Comparison of ENCODE assay signal across 14 mouse cellular contexts in the genomic region with DNA sequence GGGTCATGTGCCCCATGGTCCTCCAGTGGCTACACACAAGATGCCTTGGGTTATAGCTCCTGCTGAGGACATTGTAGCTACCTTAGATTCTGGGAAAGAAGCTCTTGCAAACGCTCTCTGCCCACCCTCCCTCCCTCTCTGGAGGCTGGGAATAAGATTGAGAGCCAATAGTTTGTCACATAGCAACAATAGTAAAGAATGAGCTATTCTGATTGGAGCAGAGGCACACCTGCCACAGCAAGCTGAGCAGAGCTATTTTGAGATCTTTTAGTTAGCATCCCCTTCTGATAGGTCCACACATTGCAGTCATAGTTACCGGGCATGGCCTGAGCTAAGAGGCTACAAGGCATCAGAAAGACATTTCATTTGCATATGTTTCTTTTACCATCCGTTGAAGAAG. TPM values are rescaled to one million over a fixed set of nuclear protein-coding genes. Genes with fewer than 3 reads are reported as not detected.
DNase-seq lines count a peak whose midpoint lies in the region; ATAC-seq lines count a peak whose summit lies in the region.
"Had no signal": no experiment of that assay in that cellular context is flagged by ENCODE, and none has a peak within 500 bp of the region (broad histone marks: within the 10 kb centered on the region; RNA-seq: fewer than 3 reads in every experiment).

No protein-coding gene starts in this region.

- no peaks in the 10 kb centered on the region for H3K9me3 ChIP-seq in neural tube, embryonic 14.5 days (ENCODE audit: control insufficient read depth, low read length)
- no peaks in the 10 kb centered on the region for H3K9me3 ChIP-seq in kidney, embryonic 16.5 days (ENCODE audit: low read length)
- H3K9me3 ChIP-seq: heart, embryonic 15.5 days; midbrain, embryonic 12.5 days had no signal

- no peaks in the 10 kb centered on the region for H3K4me1 ChIP-seq in neural tube, embryonic 14.5 days (ENCODE audit: control insufficient read depth, insufficient read depth, low read length)
- no peaks in the 10 kb centered on the region for H3K4me1 ChIP-seq in kidney, embryonic 16.5 days (ENCODE audit: insufficient read depth, low read length)
- H3K4me1 ChIP-seq: heart, embryonic 15.5 days; midbrain, embryonic 12.5 days had no signal

- H3K9ac ChIP-seq in neural tube, embryonic 14.5 days (replicated peaks; ENCODE audit: low read depth, low read length): no peak overlapping the region
- H3K9ac ChIP-seq in kidney, embryonic 16.5 days (replicated peaks; ENCODE audit: low read length): no peak overlapping the region
- H3K9ac ChIP-seq: heart, embryonic 15.5 days; midbrain, embryonic 12.5 days had no signal

- H3K4me2 ChIP-seq in neural tube, embryonic 14.5 days (ENCODE audit: low read depth, low read length): no peak overlapping the region
- no peak overlapping the region for H3K4me2 ChIP-seq in kidney, embryonic 16.5 days (replicated peaks; ENCODE audit: low read depth, low read length)
- H3K4me2 ChIP-seq: heart, embryonic 15.5 days; midbrain, embryonic 12.5 days had no signal

- no peak overlapping the region for H3K4me3 ChIP-seq in neural tube, embryonic 14.5 days (ENCODE audit: low read depth, low read length)
- no peak overlapping the region for H3K4me3 ChIP-seq in kidney, embryonic 16.5 days (ENCODE audit: low read length)
- H3K4me3 ChIP-seq: heart, embryonic 15.5 days; midbrain, embryonic 12.5 days had no signal

- no peak overlapping the region for H3K27ac ChIP-seq in neural tube, embryonic 14.5 days (ENCODE audit: low read depth, low read length)
- H3K27ac ChIP-seq in kidney, embryonic 16.5 days (ENCODE audit: low read length): no peak overlapping the region
- H3K27ac ChIP-seq: heart, embryonic 15.5 days; midbrain, embryonic 12.5 days had no signal

- ATAC-seq in frontal cortex, adult (ENCODE audit: low TSS enrichment): peak; percentile 34; the same call in 1 of the 2 replicates
- ATAC-seq in neural tube, embryonic 14.5 days (ENCODE audit: low read depth): peak; percentile 51; the same call in 1 of the 2 replicates
- 0 out of 2 replicates have a peak, but pooled peaks have one; percentile 28 for ATAC-seq in erythroblast, adult 5-6 weeks (replicated peaks; ENCODE audit: low FRiP score, poor library complexity, severe bottlenecking)
- 0 out of 2 replicates have a peak, but pooled peaks have one; percentile 31 for ATAC-seq in monocyte, adult 5-6 weeks (replicated peaks; ENCODE audit: insufficient number of reproducible peaks, low FRiP score, low TSS enrichment, poor library complexity, severe bottlenecking)
- no peak for ATAC-seq in kidney, embryonic 16.5 days (ENCODE audit: low FRiP score, low TSS enrichment)

- H3K27me3 ChIP-seq in neural tube, embryonic 14.5 days (ENCODE audit: control insufficient read depth, insufficient read depth, low read length): no peaks in the 10 kb centered on the region
- no peaks in the 10 kb centered on the region for H3K27me3 ChIP-seq in kidney, embryonic 16.5 days (ENCODE audit: insufficient read depth, low read length)
- H3K27me3 ChIP-seq: heart, embryonic 15.5 days; midbrain, embryonic 12.5 days had no signal

- WGBS in neural tube, embryonic 14.5 days: 13% methylated on average over 3 of the region's 3 CpGs
- WGBS in kidney, embryonic 16.5 days: 19% methylated on average over 3 of the region's 3 CpGs

- no peaks in the 10 kb centered on the region for H3K36me3 ChIP-seq in neural tube, embryonic 14.5 days (ENCODE audit: control insufficient read depth, insufficient read depth, low read length)
- H3K36me3 ChIP-seq in kidney, embryonic 16.5 days (ENCODE audit: insufficient read depth, low read length): no peaks in the 10 kb centered on the region
- H3K36me3 ChIP-seq: heart, embryonic 15.5 days; midbrain, embryonic 12.5 days had no signal

- DNase-seq in frontal cortex, postnatal 25 days (ENCODE audit: low spot score in 2 of 2): no peak
- no peak for DNase-seq in neural tube, embryonic 10.5 days (ENCODE audit: extremely low spot score, low spot score)
- no peak for DNase-seq in lung, postnatal 25 days (ENCODE audit: low spot score)
- DNase-seq: adrenal gland, postnatal 10 days; cerebellum, adult 9-11 months; kidney, adult 9 months; thymus, adult 2 months had no signal

RNA-seq across cellular contexts. Expression of a gene that starts 8.2 kb away (rescaled TPM):
- 28.4 and 37.3 TPM in 2 replicates for polyA plus RNA-seq in neural tube, embryonic 14.5 days (2014; fragmentation: Nextera tagmentation; extraction: Ambion mirVana)
- total RNA-seq in erythroblast, adult 5-6 weeks (2015; ENCODE audit: low replicate concordance): 177 and 234 TPM in 2 replicates
- 187 and 219 TPM in 2 replicates for total RNA-seq in erythroblast, adult 5-6 weeks (2017; ENCODE audit: low replicate concordance)
- total RNA-seq in monocyte, adult 5-6 weeks (2017): 62.5 to 122 TPM (median 65.7 TPM) in 3 replicates
- polyA plus RNA-seq in kidney, embryonic 16.5 days (2015; fragmentation: Nextera tagmentation; extraction: Ambion mirVana): 15.2 and 20.9 TPM in 2 replicates
